ENCODE assay signal across 8 mouse cellular contexts in genomic region chr19:5366175-5367052, GRCm38 (mm10). TPM values are rescaled to one million over a fixed set of nuclear protein-coding genes. Genes with fewer than 3 reads are reported as not detected.
DNase-seq lines count a peak whose midpoint lies in the region; ATAC-seq lines count a peak whose summit lies in the region.

Gene Eif1ad, plus strand, starts transcription at chr19:5366741.

- peak within 1 kb of the TSS; percentile 77 for H3K4me2 ChIP-seq in kidney, embryonic 15.5 days

- H3K36me3 ChIP-seq in heart, embryonic 10.5 days, result peaks cover 58% of the 10 kb centered on the region
- peaks cover 57% of the 10 kb centered on the region for H3K36me3 ChIP-seq in kidney, embryonic 15.5 days

- no peaks in the 10 kb centered on the region for H3K27me3 ChIP-seq in heart, embryonic 10.5 days (ENCODE audit: insufficient read depth, poor library complexity, severe bottlenecking)
- no peaks in the 10 kb centered on the region for H3K27me3 ChIP-seq in kidney, embryonic 15.5 days

- peak within 1 kb of the TSS; percentile 87 for H3K9ac ChIP-seq in kidney, embryonic 15.5 days

- DNase-seq in B cell, adult 2 months, result peak; percentile 94 to 96
- peak; percentile 99 for DNase-seq in brain, adult 2 months (ENCODE audit: low read depth, low spot score)
- peak; percentile 98 for DNase-seq in heart, embryonic 10.5 days (ENCODE audit: low spot score)
- peak; percentile 94 for DNase-seq in liver
- DNase-seq in spleen, postnatal 4 days (ENCODE audit: low spot score in 2 of 2), result peak; percentile 93 to 96

- peak within 1 kb of the TSS; percentile 75 for H3K4me3 ChIP-seq in heart, embryonic 10.5 days
- H3K4me3 ChIP-seq in kidney, embryonic 15.5 days (replicated peaks), result peak within 1 kb of the TSS; percentile 99

- peak; percentile 88 for ATAC-seq in erythroblast, adult 5-6 weeks (replicated peaks; ENCODE audit: low FRiP score, poor library complexity, severe bottlenecking)
- peak; percentile 97 for ATAC-seq in kidney, embryonic 15.5 days (replicated peaks; ENCODE audit: low FRiP score)
- ATAC-seq in monocyte, adult 5-6 weeks (replicated peaks; ENCODE audit: insufficient number of reproducible peaks, low FRiP score, low TSS enrichment, poor library complexity, severe bottlenecking), result peak; percentile 78

- H3K27ac ChIP-seq in heart, embryonic 10.5 days, result peak within 1 kb of the TSS; percentile 99
- H3K27ac ChIP-seq in kidney, embryonic 15.5 days, result peak within 1 kb of the TSS; percentile 98

- H3K4me1 ChIP-seq in heart, embryonic 10.5 days, result peaks cover 23% of the 10 kb centered on the region
- H3K4me1 ChIP-seq in kidney, embryonic 15.5 days, result peaks cover 25% of the 10 kb centered on the region

- under 1% methylated on average over 81 of the region's 92 CpGs for WGBS in heart, embryonic 10.5 days
- under 1% methylated on average over 88 of the region's 92 CpGs for WGBS in kidney, embryonic 15.5 days

- H3K9me3 ChIP-seq in heart, embryonic 10.5 days, result no peaks in the 10 kb centered on the region
- H3K9me3 ChIP-seq in kidney, embryonic 15.5 days (replicated peaks), result no peaks in the 10 kb centered on the region

RNA-seq across cellular contexts. Expression of gene Eif1ad, which starts in this region (rescaled TPM):
- total RNA-seq in erythroblast, adult 5-6 weeks (2015; ENCODE audit: low replicate concordance), result 7.3 and 12.3 TPM in 2 replicates
- total RNA-seq in erythroblast, adult 5-6 weeks (2017; ENCODE audit: low replicate concordance), result 14.7 and 18.7 TPM in 2 replicates
- 58.0 and 72.6 TPM in 2 replicates for polyA plus RNA-seq in heart, embryonic 10.5 days (2016; fragmentation: Nextera tagmentation; extraction: Ambion mirVana)
- polyA plus RNA-seq in kidney, embryonic 15.5 days (2015; fragmentation: Nextera tagmentation; extraction: Ambion mirVana), result 58.4 and 59.3 TPM in 2 replicates
- 29.9 to 38.8 TPM (median 33.8 TPM) in 3 replicates for total RNA-seq in monocyte, adult 5-6 weeks (2017)

Comparison
In these comparisons a context has a peak if more than half of its experiments do, and no peak if none do; other contexts are left out.
1. Peak in every context shown above with its lines: DNase-seq, ATAC-seq, H3K4me3 ChIP-seq and H3K27ac ChIP-seq.